Mouse (Mus musculus): Measurements from ENCODE around the gene Tsnax.

Tsnax gene

DNA sequence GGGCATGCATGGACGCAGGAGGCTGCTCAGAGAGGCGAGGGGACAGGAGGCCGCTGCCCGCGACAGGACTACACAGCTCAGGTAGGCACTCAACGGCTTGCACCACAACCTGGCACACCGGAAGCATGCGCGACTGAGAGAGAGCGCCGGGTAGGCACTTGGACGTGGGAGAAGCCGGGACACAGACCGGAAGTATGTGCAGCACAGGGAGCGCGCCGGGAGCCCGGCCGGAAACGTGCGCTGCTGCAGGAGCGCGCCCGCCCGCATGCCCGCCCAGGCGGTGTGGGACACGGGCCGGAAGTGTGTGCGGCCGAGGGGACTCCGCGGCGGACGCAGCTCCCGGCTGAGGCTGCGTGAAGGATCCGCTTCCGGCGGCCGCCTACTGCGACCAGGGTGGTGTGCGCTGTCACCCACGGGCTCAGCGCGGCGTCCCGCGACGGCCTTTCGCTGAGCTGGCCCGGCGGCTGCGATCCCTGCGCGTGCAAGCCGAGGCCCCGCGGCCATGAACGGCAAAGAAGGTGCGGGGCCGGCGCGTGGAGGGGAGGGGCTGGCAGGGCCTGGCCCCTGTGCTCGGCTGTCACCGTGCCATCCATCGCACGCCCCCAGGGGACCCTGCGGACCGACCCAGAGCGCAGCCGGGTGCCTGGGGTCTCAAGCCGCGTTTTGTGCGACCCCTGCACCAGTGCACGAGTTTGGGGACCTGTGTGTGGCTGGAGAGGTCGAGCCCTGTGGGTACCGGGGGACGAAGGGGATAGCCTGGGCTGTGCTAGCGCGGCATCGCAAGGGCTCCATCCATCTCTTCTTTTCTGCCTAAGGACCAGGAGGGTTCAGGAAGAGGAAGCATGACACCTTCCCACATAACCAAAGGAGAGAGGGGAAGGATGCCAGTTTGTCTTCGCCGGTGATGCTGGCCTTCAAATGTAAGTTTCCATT is at the start of gene Tsnax:
Gene Tsnax, plus strand, starts transcription at position 303 of the 933 bp plus-strand sequence.
- DNase-seq: peak; percentile 92 to 94

DNA sequence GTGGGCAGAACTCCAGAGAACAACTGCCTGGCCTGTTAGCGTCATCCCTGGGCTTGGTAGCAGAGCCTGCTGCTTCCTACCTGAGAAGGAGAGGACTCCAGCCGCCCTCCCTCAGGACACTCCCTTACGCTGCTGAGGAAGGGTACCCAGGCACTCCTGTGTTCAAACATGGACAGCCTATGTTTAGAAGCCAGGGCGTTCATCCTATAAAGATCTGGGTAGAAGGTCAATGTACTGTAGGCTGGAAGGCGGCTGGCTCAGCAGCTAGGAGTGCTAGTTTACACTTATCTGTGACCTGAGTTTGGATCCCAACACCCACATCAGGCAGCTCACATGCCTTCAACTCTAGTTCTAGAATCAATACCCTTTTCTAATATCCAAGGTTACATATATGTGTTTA is 49.6 kb upstream of the Tsnax start:
- no peak for DNase-seq

DNA sequence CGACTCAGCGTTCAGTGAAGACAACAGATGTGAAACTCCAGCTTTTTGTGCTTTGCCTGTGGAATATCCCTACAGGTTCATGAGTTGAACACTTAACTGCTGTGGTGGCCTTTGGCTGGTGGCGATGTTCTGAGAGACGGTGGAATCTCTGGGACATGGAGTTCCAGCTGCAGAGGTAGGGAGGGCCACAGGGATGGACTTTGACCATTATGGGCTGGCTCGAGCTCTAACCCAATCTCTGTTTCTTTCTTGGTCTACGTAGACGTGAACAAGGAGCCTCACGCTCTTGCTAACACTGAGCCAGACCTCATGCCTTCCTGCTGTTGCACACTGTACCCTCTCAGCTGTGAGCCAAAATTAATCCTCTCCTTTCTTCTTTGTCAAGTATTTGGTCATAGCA is 47.8 kb upstream of the Tsnax start:
- DNase-seq: no peak

GRCm38 (mm10) chr8:124970312-124970933 is 42.4 kb upstream of the Tsnax start:
- no peak for DNase-seq

DNA sequence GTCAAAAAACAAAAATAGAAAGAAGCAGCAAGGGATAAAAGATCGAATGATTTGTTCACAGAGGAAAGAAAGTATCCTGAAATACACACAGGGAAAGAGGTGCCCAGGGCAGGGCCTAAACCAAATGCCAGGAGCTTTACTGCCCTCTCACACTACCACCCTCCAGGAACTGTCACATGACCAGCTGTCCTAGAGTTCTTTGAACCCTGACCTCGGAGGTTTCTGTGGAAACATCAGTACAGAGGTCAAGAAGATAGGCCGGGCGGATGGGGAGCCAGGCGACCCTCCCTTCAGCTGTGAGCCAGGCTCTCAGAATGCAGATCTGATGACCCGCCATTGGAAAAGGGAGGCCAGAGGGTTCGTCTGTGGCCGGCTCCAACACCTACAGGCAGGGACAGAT is 39.6 kb upstream of the Tsnax start:
- DNase-seq: no peak

GRCm38 (mm10) chr8:124974254-124974653 is 38.5 kb upstream of the Tsnax start:
- DNase-seq: no peak

DNA sequence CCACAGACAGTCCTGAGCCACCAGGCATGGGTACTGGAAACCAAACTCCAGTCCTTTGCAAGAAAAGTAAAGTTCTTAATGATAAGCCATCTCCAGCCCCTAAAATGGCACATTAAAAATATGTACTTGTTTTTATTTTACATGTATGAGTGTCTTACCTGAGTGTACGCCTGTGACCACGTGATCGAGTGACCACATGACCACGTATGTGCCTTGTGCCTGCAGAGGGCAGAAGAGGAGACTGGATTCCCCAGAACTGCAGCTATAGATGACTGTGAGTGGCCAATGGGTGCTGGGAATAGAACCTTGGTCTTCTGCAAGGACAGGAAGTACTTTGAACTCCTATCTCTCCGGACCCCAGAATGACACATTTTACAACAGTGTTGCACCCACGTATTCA is 36.6 kb upstream of the Tsnax start:
- no peak for DNase-seq

GRCm38 (mm10) chr8:124978026-124978425 is 34.8 kb upstream of the Tsnax start:
- DNase-seq: no peak

GRCm38 (mm10) chr8:124980036-124980435 is 32.8 kb upstream of the Tsnax start:
- DNase-seq: peak in 1 of 2 experiments; percentile 6

GRCm38 (mm10) chr8:124980828-124981227 is 32.0 kb upstream of the Tsnax start:
- peak in 1 of 2 experiments; percentile 6 for DNase-seq

DNA sequence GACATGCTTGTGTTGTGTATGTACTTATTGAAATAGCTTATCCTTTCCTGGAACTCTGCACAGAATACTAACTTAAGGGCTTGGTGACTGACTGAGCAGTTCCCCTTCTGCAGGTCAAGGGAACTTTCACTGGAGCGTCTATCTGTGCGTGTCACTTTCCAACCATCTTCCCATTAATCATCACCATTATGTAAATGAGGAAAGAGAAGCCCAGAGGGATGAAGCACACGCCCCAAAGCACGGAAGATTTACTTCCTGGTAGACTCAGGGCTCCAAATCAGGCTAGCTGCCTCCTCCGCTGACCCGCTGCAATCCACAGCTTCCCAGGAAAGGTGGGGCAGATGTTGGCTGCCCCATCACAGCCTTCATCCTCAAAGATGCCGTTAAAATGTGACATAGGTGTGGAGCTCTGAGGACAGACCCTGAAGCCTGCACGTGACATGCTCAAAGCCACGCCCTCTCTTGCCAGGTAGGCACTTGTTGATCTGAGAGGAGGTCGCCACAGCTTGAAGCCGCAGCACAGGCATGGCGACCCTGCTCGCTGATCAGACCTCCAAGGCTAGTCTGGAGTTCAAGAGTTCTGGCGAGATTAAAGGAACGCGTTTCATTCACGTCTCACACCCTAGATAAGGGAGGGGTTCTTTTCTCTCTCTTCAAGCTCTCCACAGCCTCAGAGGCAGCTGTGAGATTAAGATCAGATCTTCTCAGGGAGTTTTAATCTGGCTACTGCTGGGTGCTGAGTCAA is 21.7 kb upstream of the Tsnax start:
- DNase-seq: no peak

DNA sequence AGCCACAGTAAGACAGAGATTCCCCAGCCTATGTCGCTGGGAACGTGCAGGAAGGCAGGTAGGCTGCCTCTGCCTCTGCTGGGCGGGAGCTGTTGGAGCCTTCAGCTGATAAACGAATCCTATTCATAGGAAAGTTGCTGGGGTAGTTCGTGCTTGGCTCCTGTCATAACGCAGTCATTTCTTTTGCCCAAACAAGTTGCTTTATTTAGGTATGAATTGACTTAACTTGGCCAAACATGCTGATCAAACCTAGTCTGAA is 21.2 kb upstream of the Tsnax start:
- no peak for DNase-seq

- no peak for DNase-seq
Observed at GRCm38 (mm10) chr8:124995776-124996175, 17.0 kb upstream of the Tsnax start.

- no peak for DNase-seq
Observed at GRCm38 (mm10) chr8:125024085-125024484, 11.3 kb downstream of the Tsnax start.

DNA sequence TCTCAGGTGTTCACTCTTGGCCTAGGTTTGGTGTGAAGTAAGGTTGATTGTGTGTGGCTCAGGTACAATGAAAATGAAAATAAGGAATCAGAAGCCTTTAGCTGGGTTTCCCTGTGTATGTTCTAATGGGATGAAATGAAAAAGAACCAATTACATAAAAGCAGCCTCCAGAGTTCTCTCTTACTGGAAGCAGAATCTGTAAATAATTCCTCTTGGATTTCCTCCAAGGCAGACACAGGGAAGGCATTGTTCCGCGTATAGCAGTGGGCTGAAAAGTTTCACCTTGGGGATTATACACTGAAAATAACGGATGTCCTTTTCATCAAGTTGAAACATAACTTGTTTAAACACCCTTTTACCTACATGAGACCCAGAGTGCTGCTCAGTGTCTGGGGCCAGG is 14.4 kb downstream of the Tsnax start:
- DNase-seq: no peak

DNA sequence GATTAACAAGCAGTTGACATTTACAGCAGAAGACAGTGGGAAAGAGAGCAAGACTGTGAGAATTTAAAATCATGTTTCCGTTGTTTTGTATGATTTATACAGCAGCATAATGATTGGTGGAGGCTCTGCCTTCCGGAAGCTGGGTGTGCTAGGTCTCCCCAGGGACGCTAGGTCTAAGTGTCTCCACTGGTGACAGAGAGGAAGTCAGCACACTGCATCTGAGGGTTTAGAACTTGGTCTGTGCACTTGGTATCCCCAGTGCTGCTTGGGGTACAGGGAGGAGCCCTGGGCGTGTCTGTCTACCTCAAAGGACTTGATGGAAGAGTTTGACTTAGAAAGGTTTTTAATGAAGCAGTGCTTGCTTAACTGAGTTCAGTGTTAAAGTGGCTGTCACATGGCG is 16.0 kb downstream of the Tsnax start:
- DNase-seq: no peak

GRCm38 (mm10) chr8:125031276-125031675 is 18.5 kb downstream of the Tsnax start:
- DNase-seq: no peak

- DNase-seq: peak; percentile 95 to 98
Observed at GRCm38 (mm10) chr8:125034669-125035068, 21.9 kb downstream of the Tsnax start.

- no peak for DNase-seq
Observed at GRCm38 (mm10) chr8:125037081-125037480, 24.3 kb downstream of the Tsnax start.

DNA sequence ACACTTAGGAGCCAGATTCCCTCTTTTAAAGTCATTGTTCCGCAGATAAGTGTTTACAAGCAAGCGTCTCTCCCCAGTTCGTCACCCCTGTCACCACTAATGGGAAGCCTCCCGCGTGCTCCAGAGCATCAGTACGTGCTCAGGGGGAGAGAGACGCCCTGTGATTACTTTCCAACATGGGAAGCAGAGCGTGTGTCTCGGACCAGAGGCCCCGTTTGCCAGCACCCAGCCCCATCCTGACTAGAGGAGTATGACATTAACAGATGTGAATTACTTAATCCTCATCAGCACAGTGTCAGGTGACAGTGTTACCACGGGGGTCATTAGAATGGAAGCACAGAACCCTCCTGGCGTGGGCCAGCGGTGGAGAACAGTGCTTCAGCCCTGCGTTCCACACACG is 25.9 kb downstream of the Tsnax start:
- no peak for DNase-seq

DNA sequence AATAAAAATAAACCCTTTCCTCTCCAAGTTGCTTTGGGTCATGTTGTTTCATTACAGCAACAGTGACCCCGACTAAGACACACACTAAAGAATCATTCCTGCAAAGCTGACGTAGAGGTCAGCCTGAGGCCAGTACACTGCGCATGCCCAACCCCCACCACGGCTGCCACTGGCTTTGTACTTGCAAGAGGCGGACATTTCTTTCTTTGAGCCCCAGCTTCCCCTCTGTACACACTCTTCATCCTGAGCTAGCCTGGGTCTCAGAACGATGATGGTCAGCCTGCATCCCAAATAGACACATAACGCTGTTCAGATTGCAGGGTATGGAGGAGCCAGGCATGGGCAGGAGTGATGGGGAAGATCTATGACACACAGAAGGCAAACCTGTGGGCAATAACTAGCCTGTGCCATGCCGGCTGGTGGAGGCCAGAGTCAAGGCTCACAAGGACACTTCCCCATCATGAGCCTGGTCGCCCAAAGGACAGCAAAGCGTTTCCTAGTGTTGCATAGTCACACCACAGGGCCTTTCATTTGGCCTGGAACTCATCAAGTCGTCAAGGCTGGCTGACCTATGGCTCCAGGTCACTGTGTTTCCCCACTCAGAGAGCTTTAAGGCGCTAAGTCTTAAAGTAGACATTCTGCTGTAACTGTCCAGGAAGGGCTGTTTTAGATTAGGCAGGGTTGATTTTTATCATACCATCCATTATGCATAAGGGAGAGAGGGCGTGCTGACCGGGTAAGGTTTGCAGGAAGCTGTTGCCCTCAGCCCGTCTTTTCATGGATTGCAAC is 28.0 kb downstream of the Tsnax start:
- DNase-seq: no peak

GRCm38 (mm10) chr8:125041496-125041895 is 28.7 kb downstream of the Tsnax start:
- DNase-seq: no peak

DNA sequence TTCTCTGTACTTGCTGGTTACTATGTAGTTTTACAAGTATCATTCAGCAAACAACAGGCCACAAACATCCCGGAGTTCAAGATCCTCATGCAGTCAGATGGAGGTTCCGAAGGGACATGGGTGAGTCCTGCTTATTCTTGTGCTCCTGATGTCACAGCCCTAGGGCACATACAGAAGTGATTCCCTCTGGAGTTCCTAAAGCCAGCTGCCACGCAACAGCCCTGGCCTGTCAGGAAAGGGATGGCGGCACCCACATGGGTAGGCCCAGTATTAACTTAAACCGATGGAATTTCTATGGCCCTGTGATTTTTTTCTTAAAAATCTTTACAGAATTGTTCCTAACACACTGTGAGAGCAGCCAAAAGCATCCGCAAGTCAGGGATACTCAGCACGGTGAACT is 30.6 kb downstream of the Tsnax start:
- DNase-seq: no peak

Measured in cerebellum, postnatal 14 days (tissue).